Mouse (Mus musculus) liver, postnatal 0 days (tissue): ENCODE measurements at regions not wholly inside any gene's neighbourhood (a gene's known extent, or its start where the extent isn't known, plus 50 kb on each side); places are given as distances from the start of the nearest gene placed in this dataset.

Experiments
- ATAC-seq: fragments of 200-750 bp; cut with Nextera tagmentation; 2 replicates; pipeline ENCODE4 v1.8.0; 2017; ENCODE audit warnings: mild to moderate bottlenecking, moderate library complexity
- DNase-seq: peaks from one replicate; pipeline ENCODE4 v3.0.0-alpha.2; 2016
- H3K27ac ChIP-seq: fragments of 300-500 bp; sonication (generic); 2 replicates; pipeline ENCODE4 v1.5.1; 2014; ENCODE audit warnings: antibody characterized with exemption, moderate library complexity, mild to moderate bottlenecking, low read depth
- H3K27me3 ChIP-seq: fragments of 300-500 bp; sonication (generic); 2 replicates; pipeline ENCODE4 v1.6.1; 2014; ENCODE audit warnings: low read length, control low read depth, mixed read lengths; ENCODE audit not compliant: insufficient read depth
- H3K36me3 ChIP-seq: fragments of 300-500 bp; sonication (generic); replicated peaks from 2 replicates; pipeline ENCODE4 v1.6.1; 2014; ENCODE audit warnings: mild to moderate bottlenecking, control low read depth, low read length, moderate library complexity, mixed read lengths; ENCODE audit not compliant: insufficient read depth
- H3K4me1 ChIP-seq: fragments of 300-500 bp; sonication (generic); 2 replicates; pipeline ENCODE4 v1.6.1; 2014; ENCODE audit warnings: antibody characterized with exemption, mild to moderate bottlenecking, control low read depth; ENCODE audit not compliant: insufficient read depth
- H3K4me2 ChIP-seq: fragments of 300-500 bp; sonication (generic); 2 replicates; pipeline ENCODE4 v1.6.1; 2014; ENCODE audit warnings: low read depth, mild to moderate bottlenecking, low read length, moderate library complexity, mixed read lengths
- H3K4me3 ChIP-seq: fragments of 300-500 bp; sonication (generic); 2 replicates; pipeline ENCODE4 v1.5.1; 2014; ENCODE audit warnings: low read depth, low read length
- H3K9ac ChIP-seq: fragments of 300-500 bp; sonication (generic); replicated peaks from 2 replicates; pipeline ENCODE4 v1.6.1; 2014; ENCODE audit warnings: mild to moderate bottlenecking, moderate library complexity
- H3K9me3 ChIP-seq: fragments of 300-500 bp; sonication (generic); 2 replicates; pipeline ENCODE4 v1.6.1; 2016; ENCODE audit warnings: mild to moderate bottlenecking, control low read depth, low read length, mixed read lengths
- CTCF ChIP-seq: sonication (generic); IDR thresholded peaks from 2 replicates; pipeline ENCODE4 v1.5.1; 2016; ENCODE audit warnings: antibody characterized with exemption, low read depth
- EP300 ChIP-seq: IDR thresholded peaks from 2 replicates; pipeline ENCODE4 v1.6.1; 2016; ENCODE audit warnings: antibody characterized with exemption, low read depth, mild to moderate bottlenecking
- WGBS: fragments of 180-500 bp; shearing (Covaris S2); extraction: QIAGEN DNeasy Blood & Tissue Kit; methylation state at CpG from one replicate; pipeline ENCODE4 v1.1.7; 2014; ENCODE audit not compliant: insufficient replicate concordance; 5-methylcytosine and 5-hydroxymethylcytosine counted together

- TF ChIP-seq EP300 (no peak), CTCF (no peak)
- no peaks in the 10 kb centered on the region for H3K4me1 ChIP-seq
- no peak overlapping the region for H3K27ac ChIP-seq
- 74% methylated on average over 6 of the region's 6 CpGs for WGBS
- no peak for ATAC-seq
- no peak for DNase-seq
- no peak overlapping the region for H3K4me2 ChIP-seq
- no peaks in the 10 kb centered on the region for H3K27me3 ChIP-seq
- H3K9ac ChIP-seq, result no peak overlapping the region
- H3K36me3 ChIP-seq, result no peaks in the 10 kb centered on the region
- H3K9me3 ChIP-seq, result no peaks in the 10 kb centered on the region
- no peak overlapping the region for H3K4me3 ChIP-seq
Measured at GRCm38 (mm10) chr8:93627626-93628025, 92.0 kb upstream of the Ces5a start.

- no peaks in the 10 kb centered on the region for H3K9me3 ChIP-seq
- H3K27me3 ChIP-seq, result no peaks in the 10 kb centered on the region
- no peaks in the 10 kb centered on the region for H3K4me1 ChIP-seq
- H3K4me3 ChIP-seq, result no peak overlapping the region
- H3K9ac ChIP-seq, result no peak overlapping the region
- no peak for DNase-seq
- 75% methylated on average over 8 of the region's 8 CpGs for WGBS
- H3K27ac ChIP-seq, result no peak overlapping the region
- no peak for ATAC-seq
- no peak overlapping the region for H3K4me2 ChIP-seq
- no peaks in the 10 kb centered on the region for H3K36me3 ChIP-seq
- no peak for TF ChIP-seq EP300
- TF ChIP-seq CTCF, result no peak
Measured at GRCm38 (mm10) chr8:93632896-93633295, 97.3 kb upstream of the Ces5a start.

- no peaks in the 10 kb centered on the region for H3K4me1 ChIP-seq
- no peak for TF ChIP-seq CTCF
- no peak for TF ChIP-seq EP300
- no peak overlapping the region for H3K27ac ChIP-seq
- no peaks in the 10 kb centered on the region for H3K27me3 ChIP-seq
- H3K4me3 ChIP-seq, result no peak overlapping the region
- no peak overlapping the region for H3K9ac ChIP-seq
- no peaks in the 10 kb centered on the region for H3K36me3 ChIP-seq
- 65% methylated on average over 2 of the region's 2 CpGs for WGBS
- no peaks in the 10 kb centered on the region for H3K9me3 ChIP-seq
- no peak for ATAC-seq
- DNase-seq, result no peak
- no peak overlapping the region for H3K4me2 ChIP-seq
Measured at GRCm38 (mm10) chr8:93642770-93643169, 107.1 kb upstream of the Ces5a start.

- 59% methylated on average over 4 of the region's 4 CpGs for WGBS
- no peak overlapping the region for H3K9ac ChIP-seq
- no peaks in the 10 kb centered on the region for H3K36me3 ChIP-seq
- DNase-seq, result no peak
- TF ChIP-seq CTCF (no peak), EP300 (no peak)
- H3K27ac ChIP-seq, result no peak overlapping the region
- no peak overlapping the region for H3K4me3 ChIP-seq
- no peak for ATAC-seq
- H3K27me3 ChIP-seq, result no peaks in the 10 kb centered on the region
- H3K9me3 ChIP-seq, result no peaks in the 10 kb centered on the region
- no peak overlapping the region for H3K4me2 ChIP-seq
- H3K4me1 ChIP-seq, result no peaks in the 10 kb centered on the region
Measured at GRCm38 (mm10) chr8:93643471-93644215, 108.0 kb upstream of the Ces5a start.

GRCm38 (mm10) chr8:93653421-93653820, 117.8 kb upstream of the Ces5a start:
- H3K27ac ChIP-seq, result no peak overlapping the region
- no peak overlapping the region for H3K9ac ChIP-seq
- no peaks in the 10 kb centered on the region for H3K4me1 ChIP-seq
- H3K9me3 ChIP-seq, result no peaks in the 10 kb centered on the region
- no peaks in the 10 kb centered on the region for H3K36me3 ChIP-seq
- no peak overlapping the region for H3K4me2 ChIP-seq
- no peak for TF ChIP-seq CTCF
- no peak for TF ChIP-seq EP300
- H3K4me3 ChIP-seq, result no peak overlapping the region
- no peak for ATAC-seq
- H3K27me3 ChIP-seq, result no peaks in the 10 kb centered on the region
- no peak for DNase-seq
- 95% methylated on average over 2 of the region's 2 CpGs for WGBS

- 72% methylated on average over 14 of the region's 14 CpGs for WGBS
Measured at GRCm38 (mm10) chr8:93653913-93654705, 118.5 kb upstream of the Ces5a start.

More at GRCm38 (mm10) chr8:93653913-93654705, 118.5 kb upstream of the Ces5a start:
- no peak for ATAC-seq
- Histone ChIP-seq H3K4me3 (no peak overlapping the region), H3K9ac (no peak overlapping the region), H3K27me3 (no peaks in the 10 kb centered on the region), H3K9me3 (no peaks in the 10 kb centered on the region), H3K4me2 (no peak overlapping the region), H3K36me3 (no peaks in the 10 kb centered on the region), H3K4me1 (no peaks in the 10 kb centered on the region), H3K27ac (no peak overlapping the region)
- no peak for DNase-seq
- TF ChIP-seq EP300 (no peak), CTCF (no peak)
